Mouse (Mus musculus) fibroblast of lung, adult 2 months (primary cell): ENCODE measurements around the gene Arhgap6.

Source experiments
- DNase-seq: peaks from one replicate; pipeline ENCODE4 v3.0.0-alpha.2; 2011; ENCODE audit warnings: low read depth

Gene Arhgap6

DNA sequence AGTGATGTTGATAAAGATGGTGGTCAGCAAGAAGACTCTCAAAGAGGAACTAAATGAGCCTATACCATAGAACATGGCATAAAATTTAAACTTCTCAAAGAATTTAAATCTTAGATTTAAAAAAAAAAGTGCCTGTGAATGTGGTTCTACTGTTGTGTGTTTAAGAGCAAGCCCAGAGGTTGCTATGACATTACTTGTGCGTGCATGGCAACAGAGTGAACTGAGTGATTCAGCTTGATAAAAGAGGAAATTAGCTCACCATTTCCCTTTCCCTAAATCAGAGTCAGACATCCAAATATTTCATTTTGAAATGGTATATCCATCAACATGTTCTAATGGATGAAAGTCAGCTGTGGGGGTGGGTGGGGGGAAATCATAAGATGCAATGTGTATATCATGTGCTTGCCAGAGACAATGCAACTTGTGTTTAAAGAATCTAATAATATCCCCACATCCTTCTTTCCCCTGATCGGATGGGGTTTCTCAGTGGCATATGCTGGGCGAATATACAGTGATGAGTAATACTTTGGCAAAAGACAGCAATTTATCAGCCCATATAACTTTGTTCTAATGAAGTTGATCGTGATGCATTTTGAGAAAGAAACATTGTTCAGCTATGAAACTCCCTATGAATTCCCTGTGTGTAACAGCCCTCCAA lies 328.3 kb downstream of the Arhgap6 start:
- peak; percentile 44 for DNase-seq

DNA sequence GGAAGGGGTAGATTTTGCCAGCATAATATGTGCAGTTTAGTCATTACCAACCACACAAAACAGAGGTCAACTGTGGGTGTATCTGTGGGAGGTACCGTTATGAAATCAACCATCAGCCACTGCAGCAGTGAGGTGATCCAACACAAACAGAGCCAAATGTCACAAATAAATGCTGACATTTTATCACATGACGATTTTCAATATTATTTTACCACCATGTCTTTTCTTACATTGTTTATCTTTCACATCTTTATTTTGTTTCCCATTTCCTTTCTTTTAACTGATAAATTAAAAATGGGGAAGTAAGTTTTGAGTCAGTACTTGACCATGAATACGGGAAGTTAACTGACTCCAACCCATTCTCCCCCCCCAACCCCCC lies 328.9 kb downstream of the Arhgap6 start:
- DNase-seq = no peak

DNA sequence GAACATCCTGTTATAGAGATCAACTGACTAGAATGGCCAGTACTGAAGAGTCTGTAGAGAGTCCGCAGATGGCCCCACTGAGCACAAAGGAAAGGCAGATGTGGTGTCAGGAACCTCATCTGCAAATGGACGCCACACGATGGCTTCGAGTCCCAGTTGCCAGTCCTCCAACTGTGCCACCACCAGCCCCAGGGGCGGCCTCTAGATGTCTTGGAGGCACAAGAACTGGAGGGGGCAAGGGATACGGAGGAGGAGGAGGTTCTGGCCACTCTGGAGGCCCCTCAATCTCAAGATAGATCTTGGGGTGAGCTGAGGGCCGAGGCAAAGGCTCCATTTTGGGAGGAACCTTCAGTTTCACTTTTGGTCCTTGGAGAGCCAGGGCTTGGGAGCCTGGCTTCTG lies 344.9 kb downstream of the Arhgap6 start:
- no peak for DNase-seq

DNA sequence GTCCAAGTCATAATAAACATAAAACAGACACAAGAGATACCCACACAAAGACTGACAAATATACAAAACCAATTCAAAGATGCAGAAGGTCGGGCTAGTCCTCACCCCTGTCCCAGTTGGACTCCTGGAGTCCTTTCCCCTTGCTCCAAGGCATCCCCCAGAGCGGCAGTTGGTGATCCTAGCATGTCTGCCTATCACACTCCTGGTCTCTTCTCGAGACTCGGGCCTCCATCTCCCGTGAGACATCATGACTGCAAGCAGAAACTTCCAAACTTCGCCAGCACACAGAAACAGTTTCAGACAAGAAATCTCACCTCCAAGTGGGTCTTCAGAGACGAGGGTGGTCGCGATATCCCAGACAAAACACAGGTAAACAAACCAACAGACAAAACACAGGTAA lies 345.6 kb downstream of the Arhgap6 start:
- DNase-seq = no peak

DNA sequence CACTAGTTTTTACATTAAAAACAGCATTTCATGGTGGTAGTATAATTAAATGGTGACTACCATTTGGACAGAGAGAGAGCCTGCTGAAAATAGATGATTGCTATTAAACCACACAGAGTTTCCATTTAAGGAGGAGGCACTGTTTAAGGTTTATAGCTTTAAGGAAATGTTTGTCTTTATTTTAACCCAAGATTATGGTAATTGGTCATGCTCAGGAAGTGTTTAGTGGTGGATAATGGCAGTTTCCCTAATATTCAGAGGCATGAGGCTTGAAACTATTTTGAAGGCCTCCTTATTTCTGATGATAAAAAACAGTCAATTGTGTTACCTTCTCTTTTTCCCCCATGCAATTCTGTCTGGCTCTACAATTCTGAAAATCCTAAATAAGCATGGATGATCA lies 358.9 kb downstream of the Arhgap6 start:
- no peak for DNase-seq

DNA sequence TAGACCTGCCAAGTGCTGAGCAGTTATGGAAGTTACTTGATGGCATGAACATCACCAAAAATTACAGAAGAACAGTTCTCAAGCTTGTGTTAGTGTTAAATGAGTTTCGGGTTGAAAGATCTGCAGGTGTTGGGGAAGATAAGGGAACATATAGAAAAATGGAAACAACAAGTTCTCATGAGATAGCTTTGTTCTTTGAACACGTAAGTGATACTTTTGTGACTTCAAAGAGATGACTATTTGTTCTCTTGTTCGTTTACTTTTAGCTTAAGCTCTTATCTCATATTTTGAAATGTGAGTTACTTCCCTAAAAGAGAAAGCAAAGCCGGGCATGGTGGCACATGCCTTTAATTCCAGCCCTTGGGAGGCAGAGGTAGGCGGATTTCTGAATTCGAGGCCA lies 363.5 kb downstream of the Arhgap6 start:
- DNase-seq = no peak

DNA sequence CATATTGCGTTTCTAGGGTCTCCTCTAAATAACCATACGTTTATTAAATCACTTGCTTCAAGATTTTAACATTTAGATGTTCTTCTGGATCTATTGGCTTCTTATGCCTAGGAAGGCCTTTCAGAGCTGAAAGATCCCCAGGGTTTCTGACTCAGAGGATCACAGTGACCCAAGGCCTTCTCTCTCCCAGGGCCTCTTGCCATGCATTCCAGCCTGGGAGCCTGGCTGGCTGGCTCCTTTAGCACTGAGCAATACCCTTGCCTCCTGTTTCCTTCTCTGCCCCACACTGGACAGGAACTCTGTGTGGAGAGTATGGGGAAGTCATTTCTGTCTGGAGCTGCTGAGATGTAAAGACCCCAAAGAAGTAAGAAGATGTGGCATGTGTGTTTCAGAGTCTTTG lies 376.1 kb downstream of the Arhgap6 start:
- peak; percentile 27 for DNase-seq

DNA sequence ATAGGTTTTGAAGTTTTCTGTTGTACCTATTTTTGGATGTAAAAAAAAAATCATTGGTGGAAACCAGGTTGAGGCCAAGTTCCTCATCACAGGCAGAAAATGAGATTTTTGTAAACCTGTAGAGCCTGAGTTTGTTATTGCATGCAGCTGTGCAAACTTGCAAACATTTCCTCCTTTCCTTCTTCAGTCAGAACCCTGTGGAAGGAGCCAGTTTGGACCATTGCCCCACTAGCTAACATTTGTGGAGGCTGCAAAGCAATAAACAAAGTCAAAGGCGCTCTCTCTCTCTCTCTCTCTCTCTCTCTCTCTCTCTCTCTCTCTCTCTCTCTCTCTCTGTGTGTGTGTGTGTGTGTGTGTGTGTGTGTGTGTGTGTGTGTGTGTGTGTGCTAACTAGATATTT lies 378.9 kb downstream of the Arhgap6 start:
- DNase-seq = peak; percentile 18

DNA sequence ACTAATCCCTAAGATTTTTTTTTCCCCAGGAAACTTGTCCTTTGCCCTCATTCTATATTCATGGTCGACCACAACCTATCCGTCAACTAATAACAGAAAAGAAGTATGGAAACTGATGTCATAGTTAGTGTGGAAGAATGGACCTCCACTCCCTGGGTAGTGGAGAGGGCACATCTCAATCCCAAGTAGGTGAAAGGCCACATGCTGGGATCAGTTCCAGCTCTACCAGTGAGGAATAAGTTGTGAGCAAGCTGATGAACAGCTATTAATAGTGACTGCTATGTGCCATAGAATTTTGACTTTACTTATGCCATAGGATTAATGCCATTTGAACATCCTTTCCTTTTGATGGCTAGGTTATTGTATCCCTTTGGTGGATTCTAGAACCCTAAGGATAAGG lies 383.7 kb downstream of the Arhgap6 start:
- no peak for DNase-seq

DNA sequence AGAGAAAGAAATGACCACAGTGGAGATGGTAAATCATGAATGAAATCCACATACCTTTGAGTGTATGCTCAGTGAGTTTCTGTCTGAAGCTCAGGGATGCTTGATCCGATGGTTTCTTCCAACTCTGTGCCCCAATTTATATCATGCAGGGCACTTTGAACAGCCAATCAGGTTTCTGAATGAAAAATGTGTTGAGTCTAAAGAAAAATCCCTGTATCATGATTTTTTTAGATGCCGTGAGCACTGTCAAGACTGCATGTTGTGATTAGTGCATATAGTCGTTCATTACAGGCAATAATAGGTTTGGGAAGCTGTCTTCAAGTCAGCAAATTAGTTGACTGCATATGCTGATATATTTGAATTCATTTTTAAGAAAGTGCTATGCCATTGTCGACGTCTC lies 392.2 kb downstream of the Arhgap6 start, which contains the start of gene Amelx:
Gene Amelx (minus strand): TSS at position 101 of the 400 bp plus-strand sequence.
- DNase-seq = no peak

DNA sequence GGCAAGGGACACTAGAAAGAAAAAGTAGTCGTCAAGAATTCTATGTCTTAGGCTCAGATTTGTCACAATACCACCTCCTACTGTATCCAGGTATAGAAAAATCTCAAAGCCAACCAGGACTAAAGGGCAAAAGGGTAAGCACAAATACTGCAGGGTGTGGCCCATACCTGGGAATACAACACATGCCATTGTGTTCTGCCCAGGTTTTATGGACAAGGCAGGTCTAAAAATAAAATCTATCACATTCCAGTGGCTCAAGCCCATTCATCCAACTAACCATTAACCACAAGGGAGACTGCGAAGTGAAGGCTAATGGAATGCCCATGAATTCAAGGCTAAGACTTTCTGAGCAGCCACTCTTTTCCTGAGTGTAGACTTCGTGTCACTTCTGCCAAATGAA lies 415.1 kb downstream of the Arhgap6 start:
- DNase-seq = no peak

DNA sequence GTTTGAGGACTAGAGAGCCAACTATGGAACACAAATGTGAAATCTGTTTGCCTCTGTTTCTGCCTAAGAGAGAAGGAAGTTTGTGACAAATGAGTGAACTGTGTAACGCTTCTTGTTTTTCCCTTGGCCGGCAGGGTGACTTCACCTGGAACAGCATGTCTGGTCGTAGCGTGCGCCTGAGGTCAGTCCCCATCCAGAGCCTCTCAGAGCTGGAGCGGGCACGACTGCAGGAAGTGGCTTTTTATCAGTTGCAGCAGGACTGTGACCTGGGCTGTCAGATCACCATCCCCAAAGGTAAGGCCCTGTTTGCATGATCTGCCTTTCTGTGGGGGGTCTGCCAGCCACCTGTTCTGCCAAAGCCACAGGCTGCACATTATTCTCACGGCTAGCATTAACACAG lies 425.2 kb downstream of the Arhgap6 start:
- no peak for DNase-seq

DNA sequence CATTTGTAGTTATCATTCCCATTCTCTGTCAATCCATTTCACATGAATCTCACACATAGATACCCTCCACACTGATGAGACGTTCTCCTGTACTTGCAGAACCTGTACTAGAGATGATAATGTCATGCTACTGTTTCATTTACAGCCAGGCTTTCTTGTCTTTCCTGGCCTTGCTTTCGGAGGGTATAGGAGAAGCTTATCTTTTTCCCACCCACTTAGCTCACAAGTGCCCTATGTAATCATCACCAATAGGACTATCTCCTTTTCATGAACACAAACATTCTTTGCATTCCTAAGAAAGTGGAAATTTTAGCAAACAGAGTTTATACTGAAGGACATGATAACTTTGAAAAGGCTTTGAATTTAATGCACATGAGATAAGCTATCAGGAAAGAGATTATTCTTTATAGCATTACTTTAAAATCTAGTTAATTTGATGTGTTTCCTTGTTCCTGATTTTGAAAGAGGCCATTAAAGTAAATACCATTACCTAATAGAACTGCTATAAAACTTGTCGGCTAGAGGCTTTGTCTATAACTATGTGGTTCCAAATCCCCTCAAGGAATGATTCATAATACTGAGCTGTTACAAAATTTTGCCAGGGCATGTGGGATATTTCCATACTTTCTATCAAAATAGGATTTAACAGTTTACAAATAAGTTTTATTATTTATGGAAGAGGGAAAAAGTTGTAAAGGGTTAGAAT lies 427.6 kb downstream of the Arhgap6 start:
- no peak for DNase-seq

DNA sequence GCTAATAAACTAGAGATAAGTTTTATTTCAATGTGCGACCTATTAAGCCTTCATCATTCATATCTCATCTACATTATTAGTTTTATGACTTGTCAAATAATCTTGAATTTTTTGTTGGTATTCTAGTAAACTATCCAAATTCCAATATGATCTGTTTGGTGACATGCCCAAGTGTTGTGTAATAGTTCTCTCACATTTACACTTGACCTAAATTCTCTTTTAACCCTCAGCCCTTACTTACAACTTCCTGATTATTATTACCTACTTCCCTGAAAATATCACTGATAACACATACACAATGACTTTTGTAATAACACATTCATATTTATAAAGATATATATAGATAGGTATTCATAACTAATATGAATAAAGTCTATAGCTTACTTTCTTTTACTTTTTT lies 461.0 kb downstream of the Arhgap6 start:
- DNase-seq = no peak

DNA sequence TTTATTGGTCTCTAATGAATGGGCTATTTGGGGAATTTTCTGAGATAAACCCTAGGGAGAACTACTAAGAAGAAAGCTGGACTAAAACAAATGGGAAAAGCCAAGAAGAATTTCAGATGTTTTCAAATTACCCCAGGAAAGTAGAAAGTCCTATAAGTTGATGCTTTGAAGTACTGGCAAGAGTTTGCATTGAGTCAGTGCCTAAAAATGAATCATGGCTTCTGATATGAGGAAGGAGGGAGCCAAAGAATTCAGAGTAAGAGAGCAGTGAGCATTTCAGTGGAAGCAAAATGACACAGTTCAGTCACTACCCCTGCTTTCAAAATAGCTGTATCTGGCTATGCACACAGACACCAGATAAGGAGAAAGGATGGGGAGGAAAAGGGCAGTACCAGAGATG lies 461.8 kb downstream of the Arhgap6 start:
- no peak for DNase-seq

DNA sequence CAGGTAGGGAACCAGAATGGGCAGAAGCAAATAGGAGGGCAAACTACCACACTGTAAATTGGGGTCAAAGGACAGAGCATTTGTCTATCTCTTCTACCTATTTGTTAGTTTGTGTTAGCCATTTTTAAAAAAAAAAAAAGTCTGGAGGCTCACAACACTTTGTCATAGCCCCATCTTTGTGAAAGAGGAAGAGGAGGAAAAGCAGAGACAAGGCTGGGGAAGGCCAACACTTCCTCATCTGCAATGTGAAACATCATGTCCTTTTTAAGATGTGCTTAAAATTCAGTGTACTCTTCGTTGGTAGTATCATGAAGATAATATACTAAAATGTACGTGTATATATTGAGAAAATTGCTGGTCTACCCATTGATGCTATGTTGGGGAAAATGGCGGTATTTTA lies 466.1 kb downstream of the Arhgap6 start:
- no peak for DNase-seq

DNA sequence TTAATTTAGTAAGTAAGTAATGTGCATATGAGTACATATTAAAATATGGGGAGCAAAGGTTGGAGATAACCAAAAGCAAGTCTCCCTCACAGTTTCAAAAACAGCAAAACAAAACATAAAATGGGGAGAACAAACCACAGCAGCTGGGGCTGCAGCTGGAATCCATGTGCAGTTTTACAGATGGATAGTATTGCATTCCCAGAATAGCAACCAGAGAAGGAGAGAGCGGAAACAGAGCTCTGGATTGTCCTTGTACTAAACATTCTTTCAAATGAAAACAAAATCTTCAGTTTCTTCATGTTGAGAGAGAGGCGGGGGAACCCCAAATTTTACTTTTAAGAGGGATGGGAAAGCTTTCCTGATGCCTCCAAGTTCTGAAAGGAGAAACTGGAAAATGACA lies 467.3 kb downstream of the Arhgap6 start:
- no peak for DNase-seq

DNA sequence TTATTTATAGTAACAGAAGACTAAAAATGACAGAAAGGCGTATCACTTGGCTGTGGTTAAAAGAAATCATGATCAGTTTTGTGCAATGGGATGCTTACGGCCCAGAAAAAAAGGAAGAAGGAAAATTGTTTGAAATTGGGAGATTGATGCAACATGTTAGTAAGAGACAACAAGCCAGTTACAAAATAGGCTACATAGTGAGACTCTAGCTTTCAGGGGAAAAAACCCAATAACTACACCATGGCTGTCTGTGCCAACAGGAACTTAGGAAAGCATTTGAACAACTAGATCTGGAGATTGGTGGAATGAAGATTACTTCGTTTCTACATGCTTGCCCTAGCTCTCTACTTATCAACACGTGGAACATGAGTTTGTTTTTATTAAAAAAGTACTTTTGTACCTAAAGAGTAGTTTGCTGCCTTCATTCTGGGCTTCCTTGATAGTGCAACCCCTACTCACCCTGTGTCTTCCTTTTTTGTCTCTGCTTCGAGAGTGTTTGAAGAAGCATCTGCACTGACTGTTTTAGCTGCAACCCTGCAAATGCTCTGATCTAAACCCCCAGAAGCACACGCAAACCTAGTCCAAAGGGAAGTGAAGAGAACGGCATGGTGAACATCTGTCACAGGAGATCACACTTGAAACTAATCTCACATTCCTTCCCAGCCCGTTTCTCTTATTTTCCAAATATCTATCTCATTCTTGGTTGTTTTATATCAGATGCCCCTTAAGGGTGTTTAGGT lies 468.7 kb downstream of the Arhgap6 start:
- DNase-seq = no peak

DNA sequence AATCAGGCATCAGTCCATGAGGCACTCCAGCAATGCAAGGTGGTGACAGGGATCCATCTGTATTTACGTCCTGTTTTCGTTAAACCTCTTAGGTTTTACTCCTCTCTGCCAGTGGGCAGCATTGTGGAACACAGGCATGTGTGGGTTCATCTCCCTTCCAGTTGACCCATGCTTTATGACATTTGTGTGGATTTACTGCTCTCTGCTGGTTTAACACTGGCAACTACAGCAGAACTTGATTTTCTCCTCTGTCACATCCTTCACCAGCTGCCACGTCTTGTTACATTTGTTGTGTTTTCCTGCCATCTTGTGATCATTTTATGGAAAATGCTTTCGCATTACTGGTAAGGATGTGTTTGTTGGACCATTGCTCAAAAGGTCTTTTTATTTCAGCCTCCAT lies 504.7 kb downstream of the Arhgap6 start:
- no peak for DNase-seq

DNA sequence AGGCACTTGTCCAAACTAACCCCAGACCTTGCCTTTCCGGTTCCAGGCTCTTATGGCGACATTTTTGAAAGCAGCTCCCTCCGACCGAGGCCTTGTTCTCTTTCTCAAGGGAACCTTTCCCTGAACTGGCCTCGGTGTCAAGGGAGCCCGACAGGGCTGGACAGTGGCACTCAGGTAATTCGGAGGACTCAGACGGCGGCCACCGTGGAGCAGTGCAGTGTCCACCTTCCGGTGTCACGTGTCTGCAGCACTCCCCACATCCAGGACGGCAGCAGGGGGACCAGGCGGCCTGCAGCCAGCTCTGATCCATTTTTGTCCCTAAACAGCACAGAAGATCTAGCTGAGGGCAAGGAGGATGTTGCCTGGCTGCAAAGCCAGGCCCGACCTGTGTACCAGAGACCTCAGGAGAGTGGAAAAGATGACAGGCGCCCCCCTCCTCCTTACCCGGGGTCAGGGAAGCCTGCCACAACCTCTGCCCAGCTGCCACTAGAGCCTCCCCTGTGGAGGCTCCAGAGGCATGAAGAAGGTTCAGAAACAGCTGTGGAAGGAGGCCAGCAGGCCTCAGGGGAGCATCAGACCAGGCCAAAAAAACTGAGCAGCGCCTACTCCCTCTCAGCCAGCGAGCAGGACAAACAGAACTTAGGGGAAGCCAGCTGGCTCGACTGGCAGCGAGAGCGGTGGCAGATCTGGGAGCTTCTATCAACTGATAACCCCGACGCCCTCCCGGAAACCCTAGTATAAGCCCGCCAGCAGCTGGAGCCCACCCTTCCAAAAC lies 507.6 kb downstream of the Arhgap6 start:
- DNase-seq = no peak

DNA sequence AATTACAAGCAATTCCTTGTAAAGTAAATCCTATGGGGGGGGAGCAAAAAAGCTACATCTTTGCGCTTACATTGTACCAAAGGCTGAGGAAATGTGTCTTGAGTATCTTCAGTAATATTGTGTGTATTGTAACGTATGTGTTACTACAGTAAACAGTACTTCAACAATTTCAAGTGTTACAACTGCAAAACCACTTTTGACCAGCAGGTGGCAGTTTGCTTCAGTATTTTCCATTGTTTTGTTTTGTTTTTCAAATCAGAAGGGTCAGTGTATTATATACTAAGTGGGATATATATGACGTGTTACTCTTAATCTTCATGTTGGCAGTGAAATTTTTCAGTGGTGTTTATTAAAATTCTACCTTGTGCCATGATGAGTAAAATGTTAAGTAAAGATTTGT lies 509.0 kb downstream of the Arhgap6 start:
- DNase-seq = no peak

DNA sequence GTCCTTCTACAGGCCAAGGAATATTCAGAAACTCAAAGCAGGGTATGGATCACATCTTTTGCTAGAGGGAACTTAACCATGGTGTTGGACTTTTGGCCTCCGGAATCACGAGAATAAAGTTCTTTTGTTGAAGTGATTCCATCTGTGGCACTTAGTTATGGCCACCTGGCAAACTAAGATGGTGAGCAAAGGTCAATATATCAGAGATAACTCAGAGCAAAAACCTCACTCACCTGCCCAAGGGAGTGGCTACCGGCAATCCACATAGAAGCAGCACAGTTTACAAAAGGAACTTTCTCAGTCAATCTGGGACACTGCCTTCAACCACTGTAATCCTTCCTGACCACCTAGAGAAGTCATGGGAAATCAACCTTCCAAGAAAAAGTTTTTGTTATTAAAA lies 513.7 kb downstream of the Arhgap6 start:
- no peak for DNase-seq
